Mouse (Mus musculus) limb, embryonic 13.5 days (tissue): ENCODE measurements around the gene Rpl36a. TPM values are rescaled to one million over a fixed set of nuclear protein-coding genes. Genes with fewer than 3 reads are reported as not detected.
A peak's percentile ranks its signal among the peaks of the same experiment; 100 is the strongest.
"Not testable (repeated sequence)": the region's sequence is repeated elsewhere in the genome, so short reads cannot be mapped to it uniquely, and the experiment has no call there.

ENCODE experiments used
- ATAC-seq: fragments of 200-750 bp; cut with Nextera tagmentation; 2 replicates; pipeline ENCODE4 v1.8.0; 2017; ENCODE audit warnings: low read depth, moderate number of reproducible peaks, moderate TSS enrichment; ENCODE audit not compliant: low FRiP score
- H3K27ac ChIP-seq: fragments of 300-500 bp; sonication (generic); 2 replicates; pipeline ENCODE4 v1.5.1; 2015; ENCODE audit warnings: inconsistent platforms, mild to moderate bottlenecking, moderate library complexity
- H3K27me3 ChIP-seq: fragments of 300-500 bp; sonication (generic); 2 replicates; pipeline ENCODE4 v1.6.1; 2015; ENCODE audit warnings: mild to moderate bottlenecking, inconsistent platforms
- H3K36me3 ChIP-seq: fragments of 300-500 bp; sonication (generic); 2 replicates; pipeline ENCODE4 v1.6.1; 2015; ENCODE audit warnings: inconsistent platforms, mild to moderate bottlenecking, moderate library complexity
- H3K4me1 ChIP-seq: fragments of 300-500 bp; sonication (generic); 2 replicates; pipeline ENCODE4 v1.6.1; 2015; ENCODE audit warnings: inconsistent platforms
- H3K4me2 ChIP-seq: fragments of 300-500 bp; sonication (generic); replicated peaks from 2 replicates; pipeline ENCODE4 v1.6.1; 2015; ENCODE audit warnings: inconsistent platforms, mild to moderate bottlenecking, moderate library complexity
- H3K4me3 ChIP-seq: fragments of 300-500 bp; sonication (generic); 2 replicates; pipeline ENCODE4 v1.5.1; 2015; ENCODE audit warnings: moderate library complexity, mild to moderate bottlenecking, inconsistent platforms
- H3K9ac ChIP-seq: fragments of 300-500 bp; sonication (generic); 2 replicates; pipeline ENCODE4 v1.6.1; 2015; ENCODE audit warnings: mild to moderate bottlenecking, inconsistent platforms
- H3K9me3 ChIP-seq: fragments of 300-500 bp; sonication (generic); 2 replicates; pipeline ENCODE4 v1.6.1; 2016; ENCODE audit warnings: inconsistent platforms
- WGBS: fragments of 180-500 bp; shearing (Covaris S2); methylation state at CpG from one replicate; pipeline ENCODE4 v1.1.7; 2015; 5-methylcytosine and 5-hydroxymethylcytosine counted together
- polyA plus RNA-seq: library from polyadenylated mRNA; unstranded; fragments of >200 nt; fragmentation: Nextera tagmentation; extraction: Ambion mirVana; gene quantifications from 2 replicates; pipeline ENCODE4 v1.2.1, GENCODE M21; 2015

Rpl36a gene
- 381 and 410 TPM in 2 replicates for polyA plus RNA-seq

- Histone ChIP-seq H3K9ac (peak within 1 kb of the TSS; percentile 74), H3K4me2 (peak within 1 kb of the TSS; percentile 69), H3K4me3 (peak within 1 kb of the TSS; percentile 55), H3K27me3 (peaks cover 4% of the 10 kb centered on the region; the same call in 1 of the 2 replicates), H3K27ac (peak within 1 kb of the TSS; percentile 86), H3K9me3 (no peaks in the 10 kb centered on the region), H3K4me1 (peaks cover 7% of the 10 kb centered on the region; the same call in 1 of the 2 replicates), H3K36me3 (peaks cover 2% of the 10 kb centered on the region; the same call in 1 of the 2 replicates)
- 14% methylated on average over 45 of the region's 45 CpGs for WGBS
- ATAC-seq: peak; percentile 98
Measured at GRCm38 (mm10) chrX:134585103-134586002, at the start of gene Rpl36a. Rpl36a (plus strand) TSS chrX:134585654.

DNA sequence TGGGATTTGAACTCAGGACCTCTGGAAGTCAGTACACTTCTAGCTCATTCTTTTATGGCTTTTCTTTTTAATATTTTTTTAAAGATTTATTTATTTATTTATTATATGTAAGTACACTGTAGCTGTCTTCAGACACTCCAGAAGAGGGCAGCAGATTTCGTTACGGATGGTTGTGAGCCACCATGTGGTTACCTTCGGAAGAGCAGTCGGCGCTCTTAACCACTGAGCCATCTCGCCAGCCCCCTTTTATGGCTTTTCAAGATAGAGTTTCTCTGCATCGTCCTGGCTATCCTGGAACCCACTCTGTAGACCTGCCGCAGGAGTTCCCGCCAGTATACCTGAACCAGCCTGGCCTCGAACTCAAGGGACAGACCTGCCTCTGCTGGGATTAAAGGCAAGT lies 45.7 kb upstream of the Rpl36a start:
- not testable (repeated sequence) for H3K4me1 ChIP-seq, ATAC-seq, H3K9me3 ChIP-seq, H3K27ac ChIP-seq, H3K9ac ChIP-seq, H3K27me3 ChIP-seq, H3K36me3 ChIP-seq
- 0 out of 2 replicates have a peak overlapping the region, but pooled peaks have one; percentile 56 for H3K4me3 ChIP-seq
- H3K4me2 ChIP-seq: peak overlapping the region; percentile 67; the same call in 1 of the 2 replicates
- WGBS: 88% methylated on average over 10 of the region's 10 CpGs

- H3K9ac ChIP-seq: peak overlapping the region; percentile 69
- no peak for ATAC-seq
- peaks cover 5% of the 10 kb centered on the region; the same call in 1 of the 2 replicates for H3K27me3 ChIP-seq
- no peaks in the 10 kb centered on the region; the same call in 1 of the 2 replicates for H3K36me3 ChIP-seq
- no peaks in the 10 kb centered on the region for H3K4me1 ChIP-seq
- 24% methylated on average over 12 of the region's 12 CpGs for WGBS
- no peak overlapping the region; the same call in 1 of the 2 replicates for H3K27ac ChIP-seq
- H3K4me2 ChIP-seq: peak overlapping the region; percentile 67
- no peaks in the 10 kb centered on the region for H3K9me3 ChIP-seq
- peak overlapping the region; percentile 56 for H3K4me3 ChIP-seq
Measured at GRCm38 (mm10) chrX:134540414-134541135, 44.9 kb upstream of the Rpl36a start.

DNA sequence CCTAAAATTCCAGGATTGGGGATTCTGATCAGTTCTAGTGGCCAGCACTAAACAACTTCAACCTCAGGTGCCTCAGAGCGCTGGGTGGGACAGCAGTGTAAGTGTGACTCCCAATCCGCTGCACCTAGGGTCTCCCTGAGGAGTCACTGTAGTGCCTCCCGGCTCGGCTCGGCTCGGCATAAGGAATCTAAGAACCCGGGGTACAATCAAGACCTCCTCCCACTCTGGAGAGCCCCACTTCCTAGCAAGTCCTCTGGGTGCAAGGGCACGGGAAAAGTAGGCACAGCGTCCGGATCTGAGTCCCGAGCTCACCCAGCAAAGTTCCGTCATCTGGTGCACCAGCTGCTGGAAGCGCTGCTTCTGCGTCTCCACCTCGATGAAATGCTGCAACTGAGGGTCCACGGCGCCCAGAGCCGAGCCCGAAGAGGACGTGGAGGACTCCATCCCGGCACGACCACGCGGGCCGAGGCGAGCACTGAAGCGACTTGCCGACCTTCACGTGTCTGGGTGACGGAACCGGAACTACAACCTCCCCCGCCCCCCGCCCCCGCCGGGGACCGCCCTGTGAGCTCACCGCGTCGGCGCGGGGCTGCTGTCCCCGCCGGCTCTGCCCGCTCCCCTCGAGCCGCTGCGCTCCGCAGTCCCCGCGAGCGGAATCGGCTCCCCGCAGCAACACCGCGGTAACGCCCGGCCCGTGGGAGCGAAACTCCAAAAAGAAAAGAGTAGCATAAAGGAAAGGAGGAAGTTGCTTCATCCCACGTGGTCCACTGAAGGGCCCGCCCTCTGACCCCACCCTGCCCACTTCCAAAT lies 44.1 kb upstream of the Rpl36a start, which contains the start of gene Timm8a1:
Timm8a1 (minus strand) TSS at position 721 of the 810 bp plus-strand sequence.
- peaks cover 5% of the 10 kb centered on the region; the same call in 1 of the 2 replicates for H3K27me3 ChIP-seq
- peak within 1 kb of the TSS; percentile 70 for H3K27ac ChIP-seq
- no peaks in the 10 kb centered on the region for H3K36me3 ChIP-seq
- 25% methylated on average over 32 of the region's 61 CpGs for WGBS
- peak within 1 kb of the TSS; percentile 67 for H3K4me2 ChIP-seq
- peak within 1 kb of the TSS; percentile 69 for H3K9ac ChIP-seq
- no peaks in the 10 kb centered on the region for H3K4me1 ChIP-seq
- peak; percentile 93 for ATAC-seq
- no peaks in the 10 kb centered on the region for H3K9me3 ChIP-seq
- H3K4me3 ChIP-seq: peak within 1 kb of the TSS; percentile 56

GRCm38 (mm10) chrX:134541955-134542308 lies 43.5 kb upstream of the Rpl36a start:
- ATAC-seq: peak; percentile 38; the same call in 1 of the 2 replicates
- H3K9ac ChIP-seq: peak overlapping the region; percentile 69; the same call in 1 of the 2 replicates
- WGBS: 18% methylated on average over 6 of the region's 6 CpGs

DNA sequence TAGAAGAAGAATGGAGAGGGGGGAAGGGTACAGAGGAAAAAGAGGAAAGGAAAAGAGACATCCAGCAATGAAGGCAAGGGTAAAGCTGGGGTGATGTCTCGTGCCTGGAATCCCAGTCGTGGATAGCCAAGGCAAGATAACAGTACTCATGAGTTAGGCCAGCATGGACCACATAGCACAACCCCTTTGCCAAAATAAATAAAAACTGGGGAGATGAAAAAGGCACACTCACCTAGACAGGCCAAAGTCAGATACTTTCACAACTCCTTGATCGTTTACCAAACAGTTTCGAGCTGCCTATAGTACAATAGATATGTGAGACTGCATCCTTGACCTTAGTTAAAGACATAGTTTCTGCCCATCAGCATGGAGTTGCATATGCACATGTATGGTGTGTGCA lies 38.1 kb upstream of the Rpl36a start:
- WGBS: 88% methylated on average over 4 of the region's 4 CpGs

More at GRCm38 (mm10) chrX:134541955-134542308, 43.5 kb upstream of the Rpl36a start:
- peak overlapping the region; percentile 56 for H3K4me3 ChIP-seq
- H3K4me1 ChIP-seq: no peaks in the 10 kb centered on the region
- no peaks in the 10 kb centered on the region for H3K36me3 ChIP-seq
- H3K4me2 ChIP-seq: peak overlapping the region; percentile 55
- peak overlapping the region; percentile 70 for H3K27ac ChIP-seq
- peaks cover 5% of the 10 kb centered on the region; the same call in 1 of the 2 replicates for H3K27me3 ChIP-seq
- no peaks in the 10 kb centered on the region for H3K9me3 ChIP-seq

GRCm38 (mm10) chrX:134550903-134551302 lies 34.6 kb upstream of the Rpl36a start:
- Histone ChIP-seq H3K36me3 (no peaks in the 10 kb centered on the region), H3K9ac (no peak overlapping the region), H3K27me3 (no peaks in the 10 kb centered on the region), H3K9me3 (no peaks in the 10 kb centered on the region), H3K4me3 (no peak overlapping the region), H3K27ac (no peak overlapping the region), H3K4me2 (no peak overlapping the region), H3K4me1 (no peaks in the 10 kb centered on the region)
- no peak for ATAC-seq
- WGBS: 18% methylated on average over 5 of the region's 5 CpGs

More for the DNA sequence above, 38.1 kb upstream of the Rpl36a start:
- Histone ChIP-seq H3K4me2 (no peak overlapping the region), H3K9ac (no peak overlapping the region), H3K36me3 (no peaks in the 10 kb centered on the region), H3K27ac (no peak overlapping the region), H3K4me1 (no peaks in the 10 kb centered on the region), H3K9me3 (no peaks in the 10 kb centered on the region), H3K27me3 (peaks cover 5% of the 10 kb centered on the region; the same call in 1 of the 2 replicates), H3K4me3 (no peak overlapping the region)
- no peak for ATAC-seq

DNA sequence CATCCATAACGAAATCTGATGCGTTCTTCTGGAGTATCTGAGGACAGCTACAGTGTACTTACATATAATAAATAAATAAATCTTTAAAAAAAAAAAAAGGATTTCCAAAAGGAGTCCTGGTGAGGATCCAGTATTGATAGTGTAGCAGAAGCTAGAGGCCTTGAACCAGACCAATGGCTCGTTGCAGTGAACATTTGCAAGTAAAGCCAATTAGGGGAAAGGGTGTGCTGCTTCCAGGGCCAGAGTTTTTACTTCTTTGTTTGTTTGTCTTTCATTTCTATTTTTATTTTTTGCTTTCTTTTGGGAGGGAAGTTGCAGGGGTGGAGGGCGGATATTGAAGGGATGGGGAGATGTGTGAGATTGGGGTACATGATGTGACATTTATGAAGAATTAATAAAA lies 32.1 kb upstream of the Rpl36a start:
- ATAC-seq: no peak
- H3K4me3 ChIP-seq: no peak overlapping the region
- H3K9ac ChIP-seq: no peak overlapping the region
- H3K4me1 ChIP-seq: no peaks in the 10 kb centered on the region
- H3K27me3 ChIP-seq: no peaks in the 10 kb centered on the region; the same call in 1 of the 2 replicates
- no peak overlapping the region for H3K4me2 ChIP-seq
- no peaks in the 10 kb centered on the region for H3K36me3 ChIP-seq
- 90% methylated on average over 4 of the region's 4 CpGs for WGBS
- no peak overlapping the region for H3K27ac ChIP-seq
- H3K9me3 ChIP-seq: no peaks in the 10 kb centered on the region

- no peaks in the 10 kb centered on the region for H3K4me1 ChIP-seq
- no peak overlapping the region for H3K27ac ChIP-seq
- H3K4me3 ChIP-seq: no peak overlapping the region
- H3K4me2 ChIP-seq: no peak overlapping the region
- H3K27me3 ChIP-seq: no peaks in the 10 kb centered on the region; the same call in 1 of the 2 replicates
- ATAC-seq: no peak
- no peaks in the 10 kb centered on the region for H3K9me3 ChIP-seq
- 68% methylated on average over 6 of the region's 6 CpGs for WGBS
- no peak overlapping the region for H3K9ac ChIP-seq
- no peaks in the 10 kb centered on the region for H3K36me3 ChIP-seq
Measured at GRCm38 (mm10) chrX:134554425-134554824, 31.0 kb upstream of the Rpl36a start.

- WGBS: 87% methylated on average over 4 of the region's 4 CpGs
- ATAC-seq: no peak
- no peaks in the 10 kb centered on the region for H3K36me3 ChIP-seq
Measured at GRCm38 (mm10) chrX:134564326-134564725, 21.1 kb upstream of the Rpl36a start.

GRCm38 (mm10) chrX:134566536-134567222 lies 18.8 kb upstream of the Rpl36a start:
- peaks cover 4% of the 10 kb centered on the region; the same call in 1 of the 2 replicates for H3K27me3 ChIP-seq
- H3K4me1 ChIP-seq: no peaks in the 10 kb centered on the region
- no peak overlapping the region for H3K27ac ChIP-seq
- WGBS: 79% methylated on average over 8 of the region's 8 CpGs
- H3K4me2 ChIP-seq: no peak overlapping the region
- no peak overlapping the region for H3K4me3 ChIP-seq
- H3K36me3 ChIP-seq: no peaks in the 10 kb centered on the region
- ATAC-seq: no peak
- H3K9me3 ChIP-seq: no peaks in the 10 kb centered on the region
- H3K9ac ChIP-seq: no peak overlapping the region

More at GRCm38 (mm10) chrX:134564326-134564725, 21.1 kb upstream of the Rpl36a start:
- no peak overlapping the region for H3K27ac ChIP-seq
- no peaks in the 10 kb centered on the region for H3K9me3 ChIP-seq
- no peak overlapping the region for H3K4me3 ChIP-seq
- no peaks in the 10 kb centered on the region for H3K4me1 ChIP-seq
- peaks cover 4% of the 10 kb centered on the region; the same call in 1 of the 2 replicates for H3K27me3 ChIP-seq
- H3K4me2 ChIP-seq: no peak overlapping the region
- no peak overlapping the region for H3K9ac ChIP-seq
